Mouse (Mus musculus) intestine, embryonic 16.5 days (tissue): ENCODE data around the gene Tppp3. TPM values are rescaled to one million over a fixed set of nuclear protein-coding genes. Genes with fewer than 3 reads are reported as not detected.
A peak's percentile ranks its signal among the peaks of the same experiment; 100 is the strongest.

Experiments
- ATAC-seq: fragments of 200-750 bp; cut with Nextera tagmentation; 2 replicates; pipeline ENCODE4 v1.8.0; 2017; ENCODE audit warnings: moderate TSS enrichment, moderate library complexity
- H3K27ac ChIP-seq: fragments of 300-500 bp; sonication (generic); 2 replicates; pipeline ENCODE4 v1.5.1; 2014; ENCODE audit warnings: mild to moderate bottlenecking, low read length
- H3K27me3 ChIP-seq: fragments of 300-500 bp; sonication (generic); replicated peaks from 2 replicates; pipeline ENCODE4 v1.6.1; 2014; ENCODE audit warnings: low read length, control low read depth, mixed read lengths; ENCODE audit not compliant: control insufficient read depth, insufficient read depth
- H3K36me3 ChIP-seq: fragments of 300-500 bp; sonication (generic); 2 replicates; pipeline ENCODE4 v1.6.1; 2014; ENCODE audit warnings: low read length, control low read depth; ENCODE audit not compliant: control insufficient read depth, insufficient read depth
- H3K4me1 ChIP-seq: fragments of 300-500 bp; sonication (generic); 2 replicates; pipeline ENCODE4 v1.6.1; 2014; ENCODE audit warnings: low read length, control low read depth, mixed read lengths; ENCODE audit not compliant: control insufficient read depth, insufficient read depth
- H3K4me2 ChIP-seq: fragments of 300-500 bp; sonication (generic); 2 replicates; pipeline ENCODE4 v1.6.1; 2014; ENCODE audit warnings: low read depth, low read length, control low read depth
- H3K4me3 ChIP-seq: fragments of 300-500 bp; sonication (generic); 2 replicates; pipeline ENCODE4 v1.5.1; 2014; ENCODE audit warnings: mild to moderate bottlenecking, low read length
- H3K9ac ChIP-seq: fragments of 300-500 bp; sonication (generic); 2 replicates; pipeline ENCODE4 v1.6.1; 2014; ENCODE audit warnings: low read depth, low read length
- H3K9me3 ChIP-seq: fragments of 300-500 bp; sonication (generic); 2 replicates; pipeline ENCODE4 v1.6.1; 2016; ENCODE audit warnings: low read length, control low read depth; ENCODE audit not compliant: control insufficient read depth
- WGBS: fragments of 180-500 bp; shearing (Covaris S2); extraction: QIAGEN DNeasy Blood & Tissue Kit; methylation state at CpG from one replicate; pipeline ENCODE4 v1.1.7; 2014; 5-methylcytosine and 5-hydroxymethylcytosine counted together
- polyA plus RNA-seq: library from polyadenylated mRNA; unstranded; fragments of >200 nt; fragmentation: Nextera tagmentation; extraction: Ambion mirVana; gene quantifications from 2 replicates; pipeline ENCODE4 v1.2.1, GENCODE M21; 2015

The Tppp3 gene
- polyA plus RNA-seq, 1 experiment from 2014 or later, result 42.3 TPM

GRCm38 (mm10) chr8:105470681-105471313 lies 529 bp downstream of the Tppp3 start:
- Histone ChIP-seq H3K36me3 (no peaks in the 10 kb centered on the region), H3K9ac (peak overlapping the region; percentile 27; the same call in 1 of the 2 replicates), H3K4me1 (peaks cover 38% of the 10 kb centered on the region), H3K4me2 (peak overlapping the region; percentile 54), H3K27ac (no peak overlapping the region), H3K9me3 (no peaks in the 10 kb centered on the region), H3K27me3 (no peaks in the 10 kb centered on the region; the same call in 1 of the 2 replicates), H3K4me3 (peak overlapping the region; percentile 39)
- WGBS, result 20% methylated on average over 11 of the region's 11 CpGs
- ATAC-seq, result peak; percentile 47; the same call in 1 of the 2 replicates

- Histone ChIP-seq H3K4me3 (no peak overlapping the region), H3K9ac (0 out of 2 replicates have a peak overlapping the region, but pooled peaks have one; percentile 27), H3K36me3 (no peaks in the 10 kb centered on the region), H3K27ac (no peak overlapping the region), H3K9me3 (no peaks in the 10 kb centered on the region), H3K4me1 (peaks cover 38% of the 10 kb centered on the region), H3K27me3 (no peaks in the 10 kb centered on the region; the same call in 1 of the 2 replicates), H3K4me2 (no peak overlapping the region)
- ATAC-seq, result no peak
- WGBS, result 71% methylated on average over 5 of the region's 5 CpGs
Observed at GRCm38 (mm10) chr8:105470262-105470661, 1.1 kb downstream of the Tppp3 start.

GRCm38 (mm10) chr8:105469816-105470215 lies 1.5 kb downstream of the Tppp3 start:
- H3K4me3 ChIP-seq, result no peak overlapping the region
- 85% methylated on average over 5 of the region's 5 CpGs for WGBS
- no peak overlapping the region for H3K27ac ChIP-seq
- no peaks in the 10 kb centered on the region for H3K9me3 ChIP-seq
- H3K27me3 ChIP-seq, result no peaks in the 10 kb centered on the region; the same call in 1 of the 2 replicates
- H3K36me3 ChIP-seq, result no peaks in the 10 kb centered on the region
- H3K4me1 ChIP-seq, result peaks cover 33% of the 10 kb centered on the region
- H3K4me2 ChIP-seq, result no peak overlapping the region
- 0 out of 2 replicates have a peak overlapping the region, but pooled peaks have one; percentile 21 for H3K9ac ChIP-seq
- ATAC-seq, result no peak

- 0 out of 2 replicates have a peak overlapping the region, but pooled peaks have one; percentile 21 for H3K9ac ChIP-seq
- no peak for ATAC-seq
- no peak overlapping the region; the same call in 1 of the 2 replicates for H3K27ac ChIP-seq
Observed at GRCm38 (mm10) chr8:105469041-105469695, 2.2 kb downstream of the Tppp3 start.

GRCm38 (mm10) chr8:105468002-105468720 lies 3.2 kb downstream of the Tppp3 start:
- Histone ChIP-seq H3K4me1 (peaks cover 18% of the 10 kb centered on the region), H3K27me3 (no peaks in the 10 kb centered on the region; the same call in 1 of the 2 replicates), H3K4me2 (no peak overlapping the region), H3K36me3 (no peaks in the 10 kb centered on the region), H3K4me3 (no peak overlapping the region), H3K9me3 (no peaks in the 10 kb centered on the region), H3K9ac (no peak overlapping the region), H3K27ac (no peak overlapping the region)
- no peak for ATAC-seq
- WGBS, result 90% methylated on average over 27 of the region's 27 CpGs

More at GRCm38 (mm10) chr8:105469041-105469695, 2.2 kb downstream of the Tppp3 start:
- Histone ChIP-seq H3K27me3 (no peaks in the 10 kb centered on the region; the same call in 1 of the 2 replicates), H3K4me3 (no peak overlapping the region), H3K4me2 (no peak overlapping the region), H3K4me1 (peaks cover 27% of the 10 kb centered on the region), H3K36me3 (no peaks in the 10 kb centered on the region), H3K9me3 (no peaks in the 10 kb centered on the region)
- 36% methylated on average over 6 of the region's 6 CpGs for WGBS

GRCm38 (mm10) chr8:105467396-105467985 lies 3.8 kb downstream of the Tppp3 start:
- 90% methylated on average over 10 of the region's 10 CpGs for WGBS
- H3K27ac ChIP-seq, result no peak overlapping the region
- no peak overlapping the region for H3K9ac ChIP-seq

GRCm38 (mm10) chr8:105466700-105467291 lies 4.5 kb downstream of the Tppp3 start:
- H3K27ac ChIP-seq, result no peak overlapping the region
- H3K36me3 ChIP-seq, result no peaks in the 10 kb centered on the region
- no peak overlapping the region for H3K4me3 ChIP-seq
- peaks cover 18% of the 10 kb centered on the region for H3K4me1 ChIP-seq
- no peaks in the 10 kb centered on the region for H3K27me3 ChIP-seq
- H3K9me3 ChIP-seq, result no peaks in the 10 kb centered on the region
- ATAC-seq, result no peak
- WGBS, result 78% methylated on average over 7 of the region's 7 CpGs
- H3K9ac ChIP-seq, result no peak overlapping the region
- no peak overlapping the region for H3K4me2 ChIP-seq

More at GRCm38 (mm10) chr8:105467396-105467985, 3.8 kb downstream of the Tppp3 start:
- Histone ChIP-seq H3K9me3 (no peaks in the 10 kb centered on the region), H3K36me3 (no peaks in the 10 kb centered on the region), H3K4me1 (peaks cover 18% of the 10 kb centered on the region), H3K27me3 (no peaks in the 10 kb centered on the region), H3K4me3 (no peak overlapping the region), H3K4me2 (no peak overlapping the region)
- no peak for ATAC-seq

GRCm38 (mm10) chr8:105466246-105466645 lies 5.1 kb downstream of the Tppp3 start:
- H3K9ac ChIP-seq, result no peak overlapping the region
- WGBS, result 82% methylated on average over 6 of the region's 6 CpGs
- H3K36me3 ChIP-seq, result no peaks in the 10 kb centered on the region
- no peak for ATAC-seq
- no peaks in the 10 kb centered on the region for H3K9me3 ChIP-seq
- no peak overlapping the region for H3K4me3 ChIP-seq
- no peak overlapping the region for H3K4me2 ChIP-seq
- peaks cover 18% of the 10 kb centered on the region for H3K4me1 ChIP-seq
- no peak overlapping the region for H3K27ac ChIP-seq
- no peaks in the 10 kb centered on the region for H3K27me3 ChIP-seq
